Mouse (Mus musculus) regulatory T cell (primary cell): ENCODE data around the gene Gm42674.

ENCODE experiments used
- in situ Hi-C: fragments of 300-600 bp; cut with MboI, MseI; formaldehyde crosslinking; loops from one replicate; pipeline ENCODE4 v1.15.1; 2025; ENCODE audit warnings: high pct_unique_total_duplicates

Gene Gm42674

DNA sequence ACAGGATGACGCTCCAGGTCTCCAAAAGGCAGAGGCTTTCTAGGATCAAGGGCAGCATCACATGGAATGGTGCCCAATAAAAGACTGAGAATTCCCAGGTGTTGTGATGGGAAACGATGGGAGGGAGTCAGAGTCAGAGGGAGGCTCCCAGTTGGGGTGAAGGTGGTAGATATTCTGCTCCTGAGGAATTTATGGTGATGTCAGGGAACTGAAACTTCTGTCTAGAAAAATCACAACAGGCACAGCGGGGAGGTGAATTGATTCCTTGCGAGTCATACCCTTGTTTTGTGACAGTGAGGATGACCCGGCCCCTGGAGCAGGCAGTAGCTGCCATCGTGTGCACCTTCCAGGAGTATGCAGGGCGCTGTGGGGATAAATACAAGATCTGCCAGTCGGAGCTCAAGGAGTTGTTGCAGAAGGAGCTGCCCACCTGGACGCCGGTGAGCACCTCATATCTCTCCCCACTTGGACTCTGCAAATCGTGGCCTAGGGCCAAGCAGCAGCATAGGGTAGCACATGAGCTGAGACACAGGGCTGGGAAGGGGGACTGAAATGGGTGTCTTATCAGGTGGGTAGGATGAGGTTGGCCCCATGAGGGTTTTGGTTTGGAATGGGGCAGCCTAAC lies at the start of gene Gm42674:
Gene Gm42674 (plus strand): TSS at position 419 of the 625 bp plus-strand sequence.
- in situ Hi-C loops: no loop called here

DNA sequence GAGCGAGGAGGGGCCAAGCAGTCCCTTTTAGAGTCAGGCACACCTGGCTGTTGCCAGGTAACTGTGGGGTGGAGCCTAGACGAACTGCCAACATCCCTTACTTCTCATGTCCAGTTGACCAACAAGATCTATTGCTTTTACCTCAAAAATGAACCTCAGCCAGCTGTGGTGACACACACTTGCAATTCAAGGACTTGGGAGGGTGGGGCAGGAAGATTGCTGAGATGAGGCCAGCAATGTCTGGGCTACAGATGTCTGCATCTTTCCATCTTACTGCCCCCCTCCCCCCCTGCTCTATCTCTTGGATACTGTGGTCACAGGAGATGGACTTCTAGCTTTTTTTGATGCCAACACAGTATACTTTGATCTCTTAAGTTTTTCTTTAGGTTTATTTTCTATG lies 49.5 kb upstream of the Gm42674 start:
- in situ Hi-C loops: no loop called here

DNA sequence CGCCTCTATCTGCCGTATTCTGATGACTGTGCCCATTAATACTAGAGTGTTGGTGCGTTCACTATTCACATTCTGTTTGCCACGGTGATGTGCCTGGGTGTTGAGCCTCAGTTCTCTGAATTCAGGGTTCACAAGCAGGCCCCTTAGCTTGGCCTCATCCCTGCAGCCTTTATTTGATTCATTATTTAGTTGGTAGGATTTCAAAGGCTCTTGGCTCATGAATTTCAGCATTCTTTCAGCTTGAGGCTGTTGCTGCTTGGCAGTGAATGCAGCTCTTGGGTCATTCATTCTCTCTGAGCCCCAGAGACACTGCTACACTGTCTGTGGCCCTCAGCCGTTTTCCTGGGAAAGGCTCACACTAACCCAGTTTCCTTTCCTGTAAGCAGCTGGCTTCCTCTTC lies 45.8 kb upstream of the Gm42674 start:
- in situ Hi-C loops: no loop called here

DNA sequence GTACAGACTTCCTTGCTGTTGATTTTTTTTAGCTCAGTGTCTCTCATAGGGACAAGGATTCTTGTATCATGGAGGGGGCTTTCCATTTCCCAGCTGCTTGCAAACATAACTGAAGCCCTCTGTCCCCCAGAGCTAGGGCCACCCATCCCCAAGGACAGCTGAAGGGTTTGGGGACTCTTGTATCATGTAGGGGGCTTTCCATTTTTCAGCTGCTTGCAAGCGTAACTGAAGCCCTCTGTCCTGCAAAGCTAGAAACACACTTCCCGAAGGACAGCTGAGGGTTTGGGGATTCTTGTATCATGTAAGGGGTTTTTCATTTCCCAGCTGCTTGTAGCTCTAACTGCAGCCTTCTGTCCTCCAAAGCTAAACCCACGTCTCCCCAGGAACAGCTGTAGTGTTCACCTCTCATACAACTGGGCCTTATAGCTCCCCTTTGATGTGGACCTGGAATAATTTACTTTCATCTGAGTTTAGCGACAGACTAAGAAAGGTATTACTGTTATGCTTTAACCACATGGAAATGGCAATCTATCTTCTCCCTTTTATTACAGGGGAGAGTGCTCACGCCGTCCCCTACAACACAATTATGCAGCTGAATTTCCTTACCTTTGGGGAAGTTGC lies 41.6 kb upstream of the Gm42674 start, which contains the start of gene S100a3:
Gene S100a3 (plus strand): TSS at position 571 of the 621 bp plus-strand sequence.
- in situ Hi-C loops: no loop called here

DNA sequence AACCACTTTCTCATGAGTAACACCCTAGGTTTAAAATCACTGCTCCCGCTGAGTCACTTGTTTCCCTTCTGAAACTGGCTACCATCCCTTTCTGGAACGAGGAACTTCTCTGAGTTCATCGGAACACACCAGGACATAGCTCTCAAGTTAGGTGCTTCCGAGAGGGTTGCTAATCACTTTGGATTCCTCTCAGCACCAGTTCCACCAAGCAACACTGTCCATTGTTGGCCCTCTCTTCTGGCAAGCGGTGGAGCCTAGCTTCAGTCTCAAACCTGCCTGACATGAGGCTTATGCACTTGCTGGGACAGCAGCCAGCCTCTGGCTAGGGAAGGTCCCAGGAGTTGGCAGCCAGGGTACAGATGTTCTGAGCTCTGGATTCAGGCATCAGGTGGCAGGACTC lies 27.0 kb upstream of the Gm42674 start:
- in situ Hi-C loops: no loop called here

DNA sequence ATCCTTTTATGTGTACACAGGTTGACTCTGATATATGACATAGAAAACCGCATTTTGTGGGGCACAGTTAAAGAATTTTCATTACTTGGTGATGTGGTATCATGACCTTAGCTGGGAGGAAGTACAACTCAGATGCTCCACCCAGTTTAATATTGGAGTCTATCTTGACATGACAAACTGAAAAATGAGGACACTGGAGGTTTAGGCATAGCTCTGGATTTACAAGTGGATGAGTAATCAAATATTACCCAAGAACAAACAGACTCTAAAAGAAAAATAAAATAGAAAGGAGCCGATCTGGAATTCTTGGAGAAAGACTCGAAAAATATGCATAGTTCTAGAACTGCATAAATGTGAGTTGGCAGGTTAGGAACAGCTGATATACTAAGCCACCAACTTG lies 26.4 kb upstream of the Gm42674 start:
- in situ Hi-C loops: no loop called here

DNA sequence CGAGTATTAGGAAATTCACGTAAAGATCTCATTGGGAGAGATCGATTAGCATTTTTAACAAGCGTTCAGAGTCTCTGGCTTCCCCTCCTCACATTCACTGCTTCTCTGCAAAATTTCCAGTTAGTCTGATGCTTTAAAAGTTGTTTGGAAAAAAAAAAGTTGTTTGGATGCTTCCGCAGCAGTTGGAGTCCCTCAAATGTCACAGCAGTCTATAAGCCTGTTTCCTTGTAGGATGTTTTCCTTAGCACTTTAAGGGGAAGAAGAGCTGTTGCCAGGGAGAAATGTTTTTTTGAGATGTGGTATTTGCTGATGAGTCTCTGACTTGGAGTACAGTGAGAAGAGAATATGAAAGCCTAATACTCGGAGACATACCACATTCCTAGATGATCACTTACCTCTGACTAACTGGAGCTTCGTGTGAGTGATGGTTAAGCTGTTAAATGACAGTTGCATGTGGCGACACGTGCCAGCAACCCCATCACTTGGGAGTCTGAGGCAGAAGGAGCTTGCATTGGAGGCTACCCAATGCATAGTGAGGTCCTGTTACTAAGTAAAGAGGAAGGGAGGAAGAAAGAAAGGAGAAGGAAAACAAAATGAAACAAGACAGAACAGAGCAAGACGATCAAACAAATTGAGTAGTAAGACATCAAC lies 25.2 kb upstream of the Gm42674 start:
- in situ Hi-C loops: no loop called here

DNA sequence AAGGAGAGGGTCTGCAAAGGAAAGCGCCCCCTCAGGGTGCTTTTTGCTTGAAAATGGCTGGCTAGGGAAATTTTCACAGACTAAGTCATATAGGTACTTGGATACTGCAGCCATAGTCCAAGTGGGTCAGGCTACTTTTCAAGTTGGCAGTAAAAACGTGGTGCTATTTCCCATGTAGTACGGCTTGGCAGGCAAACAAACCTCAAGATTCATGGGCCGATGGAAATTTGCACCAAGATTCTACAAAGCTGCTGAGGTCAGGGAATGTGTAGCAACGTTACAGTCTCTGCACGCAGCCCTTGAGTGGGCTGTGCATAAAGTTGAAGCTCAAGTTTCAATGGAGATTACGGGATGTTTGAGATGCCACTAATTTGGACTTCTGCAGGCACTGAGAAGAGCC lies 22.3 kb upstream of the Gm42674 start:
- in situ Hi-C loops: no loop called here

DNA sequence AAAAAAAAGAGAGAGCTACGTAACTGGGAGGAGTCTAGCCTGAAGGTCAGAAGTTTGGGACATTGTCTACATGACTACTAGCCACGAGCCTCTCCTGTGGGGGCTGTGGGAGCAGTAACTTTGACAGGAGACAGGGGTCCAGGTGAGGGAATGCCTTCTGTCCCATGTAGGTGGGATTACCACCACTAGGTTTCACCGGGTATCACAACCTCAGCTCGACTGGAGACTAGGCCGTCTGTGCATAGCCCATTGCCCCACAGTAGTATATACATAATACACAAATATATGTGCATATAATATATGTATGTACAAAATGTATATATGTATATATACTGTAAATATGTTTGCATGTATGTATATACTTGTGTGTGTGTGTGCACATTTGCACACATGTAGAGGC lies 20.6 kb upstream of the Gm42674 start:
- in situ Hi-C loops: loop anchor here (5.0 kb wide), 1 partner anchor 36 kb away; no protein-coding TSS in a partner anchor

DNA sequence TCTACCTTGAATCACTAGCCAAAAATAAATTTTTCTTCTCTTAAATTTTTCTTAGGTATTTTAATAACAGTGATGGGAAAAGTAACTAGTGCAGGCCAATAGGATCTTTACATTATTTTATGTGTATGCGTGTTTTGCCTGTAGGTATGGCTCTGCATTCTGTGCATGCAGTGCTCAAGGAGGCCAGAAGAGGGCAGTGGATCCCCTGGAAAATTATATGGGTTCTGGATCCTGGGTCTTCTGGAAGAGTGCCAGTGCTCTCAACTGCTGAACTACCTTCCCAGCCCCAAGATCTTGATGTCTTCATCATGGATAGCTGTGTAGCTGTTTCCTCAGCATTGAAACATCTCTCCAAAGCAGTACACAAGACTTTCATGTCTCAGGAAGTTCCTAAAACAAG lies 19.5 kb upstream of the Gm42674 start:
- in situ Hi-C loops: loop anchor here (5.0 kb wide), 1 partner anchor 35 kb away; no protein-coding TSS in a partner anchor

DNA sequence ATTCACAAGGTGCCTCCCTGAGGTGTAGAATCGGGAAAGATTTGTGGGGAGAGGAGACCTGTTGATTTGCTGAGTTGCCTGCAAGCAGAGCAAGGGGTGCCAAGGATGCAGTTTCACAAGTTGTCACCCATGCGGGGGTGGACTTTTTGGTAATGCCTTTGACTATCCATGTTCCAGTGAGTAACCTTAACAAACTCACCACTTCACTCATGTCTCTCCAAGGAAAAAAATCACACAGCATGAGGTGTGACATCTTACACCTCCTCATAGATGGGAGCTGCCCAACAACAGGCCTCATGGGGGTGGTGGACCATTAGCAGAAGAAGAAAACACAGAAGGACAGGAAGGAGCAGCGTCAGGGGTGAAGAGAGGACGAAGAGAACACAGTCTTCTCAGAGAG lies 19.1 kb upstream of the Gm42674 start:
- in situ Hi-C loops: loop anchor here (5.0 kb wide), 1 partner anchor 35 kb away; no protein-coding TSS in a partner anchor

DNA sequence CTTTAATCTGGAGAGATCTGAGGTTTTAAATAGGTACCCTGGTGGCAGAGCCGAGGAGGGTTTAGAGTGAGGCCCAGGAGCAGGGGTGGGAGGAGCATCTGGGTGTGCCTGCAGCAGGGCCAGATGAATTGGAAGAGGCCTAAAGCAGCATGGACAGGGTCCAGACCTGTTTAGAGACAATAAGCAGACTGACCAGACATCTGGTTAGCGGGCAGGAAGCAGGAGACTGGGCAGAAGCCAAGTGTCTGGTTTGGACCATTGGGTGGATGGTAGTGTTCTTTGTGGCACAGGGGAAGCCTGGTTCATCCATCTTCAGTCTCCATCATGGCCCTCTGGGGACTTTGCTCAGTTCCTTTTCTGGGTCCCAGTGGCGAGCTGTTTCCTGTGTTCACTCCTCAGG lies 17.8 kb upstream of the Gm42674 start:
- in situ Hi-C loops: loop anchor here (5.0 kb wide), 1 partner anchor 33 kb away; no protein-coding TSS in a partner anchor

DNA sequence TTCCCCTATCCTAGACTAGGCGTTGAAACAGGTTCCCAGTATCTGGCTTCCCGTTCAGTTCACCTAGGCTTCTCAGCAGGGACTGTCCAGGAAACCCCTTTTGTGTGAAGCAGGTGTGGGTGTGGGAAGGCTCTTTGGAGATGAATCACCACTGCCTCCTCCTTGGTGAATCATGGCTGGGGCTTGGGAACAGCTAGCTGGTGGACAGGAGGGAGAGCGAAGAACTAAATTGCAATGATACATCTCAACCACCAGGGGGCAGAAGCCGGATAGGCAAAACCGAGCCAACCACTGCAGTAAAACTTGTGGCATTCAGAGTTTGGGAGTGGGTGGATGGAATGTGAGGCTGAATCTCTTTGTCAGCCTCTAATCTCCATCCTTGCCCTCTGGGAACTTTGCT lies 16.1 kb upstream of the Gm42674 start:
- in situ Hi-C loops: loop anchor here (5.0 kb wide), 1 partner anchor 93 kb away; the partner anchor contains the start of gene Snapin

DNA sequence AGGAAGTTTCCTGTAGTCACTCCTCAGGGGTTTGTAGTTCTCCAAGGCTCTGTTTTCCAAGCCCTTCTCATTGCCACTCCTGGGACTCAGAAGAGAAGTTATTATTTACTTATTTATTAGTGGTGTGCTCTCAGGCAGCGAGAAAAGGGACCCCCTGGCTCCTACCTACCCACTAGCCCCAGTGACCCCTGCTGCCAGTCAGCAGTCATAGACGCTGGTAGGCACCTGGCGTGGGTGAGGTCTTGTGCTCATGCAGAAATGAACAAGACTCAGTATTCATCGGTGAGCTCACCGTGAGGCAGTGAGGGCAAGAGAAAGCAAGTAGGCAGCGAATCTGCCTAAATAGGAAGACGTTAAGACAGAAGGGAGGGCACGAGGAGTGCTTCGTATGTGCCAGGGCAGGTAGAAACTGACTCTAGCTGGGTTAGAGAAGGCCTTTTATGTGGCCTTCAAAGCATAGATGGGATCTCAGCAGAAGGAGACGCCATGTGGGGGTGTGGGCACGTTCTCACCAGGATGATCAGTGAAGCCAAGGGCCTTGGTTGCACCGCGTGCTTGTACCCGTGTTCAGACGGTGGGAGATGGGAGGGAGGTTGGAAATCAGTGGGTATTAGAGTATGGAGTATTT lies 15.6 kb upstream of the Gm42674 start:
- in situ Hi-C loops: loop anchor here (5.0 kb wide), 1 partner anchor 94 kb away; the partner anchor contains the start of gene Snapin

DNA sequence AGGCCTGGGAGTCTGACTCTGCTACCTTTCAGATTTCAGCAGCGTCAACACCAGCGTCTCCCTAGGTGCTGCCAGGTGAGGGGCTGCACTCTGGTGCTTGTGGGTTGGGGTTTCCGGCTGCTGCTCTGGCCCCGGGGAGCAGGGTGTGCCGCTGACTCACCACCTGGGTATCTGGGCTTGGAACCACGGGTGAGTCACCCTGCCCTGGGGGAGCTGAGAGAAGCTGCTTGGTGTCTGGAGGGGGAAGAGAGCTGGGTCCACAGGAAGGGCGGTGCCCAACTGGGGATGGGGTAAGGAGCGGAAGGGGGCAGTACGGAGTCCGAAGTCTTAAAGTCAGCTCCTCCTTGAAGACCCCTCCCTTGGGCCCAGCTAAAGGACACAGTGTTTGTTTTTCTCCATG lies 14.8 kb upstream of the Gm42674 start:
- in situ Hi-C loops: loop anchor here (5.0 kb wide), 1 partner anchor 95 kb away; the partner anchor contains the start of gene Snapin

DNA sequence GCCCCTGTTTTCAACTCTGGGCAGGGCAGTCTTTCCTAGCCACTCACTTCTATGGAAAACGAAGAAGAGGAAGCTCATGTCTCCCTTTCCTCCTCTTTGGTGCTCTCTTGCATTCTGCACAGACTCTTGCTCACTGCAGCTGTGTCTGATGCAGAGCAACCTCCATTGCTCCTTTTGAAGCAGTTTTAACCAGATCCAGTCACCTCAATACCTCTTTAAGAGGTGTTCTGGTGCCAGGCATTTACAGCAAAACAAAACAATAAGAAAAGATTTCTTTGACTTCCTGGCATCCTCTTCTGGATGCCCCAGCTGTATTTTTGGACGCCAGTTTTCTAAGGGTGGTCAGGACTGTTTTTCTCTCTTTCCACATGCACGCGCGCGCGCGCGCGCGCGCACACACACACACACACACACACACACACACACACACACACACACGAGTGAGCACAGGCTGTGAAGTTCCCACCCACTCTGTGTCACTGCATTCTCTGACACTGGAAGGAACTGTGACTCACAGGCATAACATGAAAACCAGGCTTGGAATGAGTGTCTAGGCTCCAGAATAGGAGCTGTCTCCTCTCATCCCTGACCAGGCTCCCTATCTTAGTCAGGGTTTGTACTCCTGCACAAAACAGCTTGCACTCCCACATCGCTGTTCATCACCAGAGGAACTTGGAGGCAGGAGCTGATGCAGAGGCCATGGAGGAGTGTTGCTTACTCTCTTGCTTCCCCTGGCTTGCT lies 14.2 kb upstream of the Gm42674 start:
- in situ Hi-C loops: loop anchor here (5.0 kb wide), 1 partner anchor 95 kb away; the partner anchor contains the start of gene Snapin

DNA sequence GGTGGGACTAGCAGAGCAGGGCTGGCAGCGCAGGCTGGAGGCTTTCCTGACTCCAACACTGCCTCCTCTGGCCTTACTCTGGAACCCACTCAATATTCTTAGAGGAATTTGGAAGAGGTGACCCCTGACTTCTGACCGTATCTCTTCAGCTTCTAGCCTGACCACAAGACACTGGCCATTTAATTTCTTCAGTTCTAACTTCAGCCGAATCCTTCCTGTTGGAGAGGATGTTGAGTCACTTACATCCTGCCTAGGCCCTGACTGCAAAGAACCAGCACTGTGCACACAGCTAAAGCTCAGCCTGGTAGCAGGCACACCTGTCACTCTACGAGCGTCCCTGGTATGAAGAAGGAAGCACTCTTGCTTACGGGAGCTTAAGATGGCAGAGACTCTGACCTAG lies 12.3 kb upstream of the Gm42674 start:
- in situ Hi-C loops: loop anchor here (5.0 kb wide), 1 partner anchor 97 kb away; the partner anchor contains the start of gene Snapin

DNA sequence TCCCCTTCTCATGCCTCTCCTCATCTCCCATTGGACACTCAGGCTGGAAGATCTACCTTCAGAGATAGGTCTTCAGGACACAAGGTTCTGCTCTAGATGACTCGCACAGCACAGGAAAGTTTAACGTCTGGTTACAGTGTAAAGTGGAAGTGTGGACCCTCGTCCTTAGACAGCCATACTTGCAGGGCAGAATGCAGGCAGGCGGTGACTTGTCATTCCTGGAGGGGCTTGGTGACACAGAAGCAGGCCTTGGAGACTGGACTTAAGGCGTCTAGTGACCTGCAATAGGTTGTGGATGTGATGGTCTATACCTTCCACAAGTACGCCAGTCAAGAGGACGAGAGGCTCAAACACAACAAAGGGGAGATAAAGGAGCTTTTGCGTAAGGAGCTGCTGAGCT lies 11.8 kb upstream of the Gm42674 start, which contains the start of gene S100a2:
Gene S100a2 (plus strand): TSS at position 301 of the 400 bp plus-strand sequence.
- in situ Hi-C loops: loop anchor here (5.0 to 10.0 kb wide), 2 partner anchors 98 to 295 kb away; partner anchors contain the start of genes Gatad2b and Snapin

DNA sequence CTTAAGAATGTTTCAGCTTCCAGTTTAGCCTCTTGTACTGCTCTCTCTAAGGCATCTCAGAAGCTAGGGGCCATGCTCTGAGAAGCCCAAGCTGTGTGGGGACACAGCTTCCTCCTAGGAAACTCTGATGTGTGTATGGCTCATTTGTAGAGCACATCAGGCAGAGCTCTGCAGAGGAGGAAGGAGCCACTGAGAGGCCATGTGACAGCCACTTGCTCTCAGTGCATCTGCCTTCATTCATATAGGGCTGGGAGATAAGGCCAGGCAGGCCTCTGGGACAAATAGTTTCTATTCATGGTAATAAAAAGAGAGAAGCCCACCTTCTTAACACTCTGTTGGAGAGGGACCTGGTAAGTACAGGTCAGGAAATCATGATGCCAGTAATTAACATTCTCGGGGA lies 7.2 kb upstream of the Gm42674 start:
- in situ Hi-C loops: loop anchor here (10.0 kb wide), 1 partner anchor 300 kb away; the partner anchor contains the start of gene Gatad2b

DNA sequence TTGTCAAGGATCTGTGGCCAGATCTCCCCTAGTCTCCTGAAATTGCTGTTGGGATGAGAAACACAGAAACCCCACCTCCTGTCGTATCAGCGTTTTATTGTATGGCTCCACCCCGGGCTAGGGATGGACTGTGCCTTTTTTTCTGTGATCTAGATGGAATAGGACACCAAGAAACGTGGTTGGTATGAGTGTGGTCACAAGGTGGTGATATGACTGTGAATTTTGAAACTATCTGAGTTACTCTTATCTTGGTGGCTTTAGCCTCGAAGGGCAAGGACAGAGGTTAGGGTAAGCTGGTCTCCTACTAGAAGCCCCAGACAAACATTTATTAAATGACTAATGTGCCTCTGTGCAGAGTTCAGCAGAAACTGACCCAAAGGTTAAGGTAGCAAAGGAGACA lies 6.1 kb upstream of the Gm42674 start:
- in situ Hi-C loops: loop anchor here (10.0 kb wide), 1 partner anchor 301 kb away; the partner anchor contains the start of gene Gatad2b

DNA sequence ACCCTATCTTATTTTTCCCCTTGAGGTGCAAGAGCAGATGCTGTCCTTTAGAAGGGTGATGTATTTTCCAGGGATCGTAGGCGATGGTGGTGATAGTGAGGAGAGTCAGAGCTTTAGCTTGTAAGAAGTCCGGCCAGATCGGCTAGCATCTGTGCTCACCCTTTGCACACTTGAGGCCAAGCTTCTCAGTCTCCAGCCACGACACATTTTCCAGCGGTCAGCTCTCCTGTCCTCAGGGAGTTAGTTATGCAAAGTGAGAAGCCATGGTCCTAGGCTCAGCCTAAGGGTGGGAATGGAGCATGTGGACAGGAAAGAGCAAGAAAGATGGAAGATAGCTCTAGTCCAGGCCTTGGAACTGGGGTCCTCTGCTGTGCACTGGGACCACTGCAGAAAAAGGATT lies 4.9 kb upstream of the Gm42674 start:
- in situ Hi-C loops: loop anchor here (10.0 kb wide), 1 partner anchor 302 kb away; the partner anchor contains the start of gene Gatad2b
